Mouse (Mus musculus): Measurements from ENCODE around the gene Khdrbs1.
A peak's percentile ranks its signal among the peaks of the same experiment; 100 is the strongest.

DNA sequence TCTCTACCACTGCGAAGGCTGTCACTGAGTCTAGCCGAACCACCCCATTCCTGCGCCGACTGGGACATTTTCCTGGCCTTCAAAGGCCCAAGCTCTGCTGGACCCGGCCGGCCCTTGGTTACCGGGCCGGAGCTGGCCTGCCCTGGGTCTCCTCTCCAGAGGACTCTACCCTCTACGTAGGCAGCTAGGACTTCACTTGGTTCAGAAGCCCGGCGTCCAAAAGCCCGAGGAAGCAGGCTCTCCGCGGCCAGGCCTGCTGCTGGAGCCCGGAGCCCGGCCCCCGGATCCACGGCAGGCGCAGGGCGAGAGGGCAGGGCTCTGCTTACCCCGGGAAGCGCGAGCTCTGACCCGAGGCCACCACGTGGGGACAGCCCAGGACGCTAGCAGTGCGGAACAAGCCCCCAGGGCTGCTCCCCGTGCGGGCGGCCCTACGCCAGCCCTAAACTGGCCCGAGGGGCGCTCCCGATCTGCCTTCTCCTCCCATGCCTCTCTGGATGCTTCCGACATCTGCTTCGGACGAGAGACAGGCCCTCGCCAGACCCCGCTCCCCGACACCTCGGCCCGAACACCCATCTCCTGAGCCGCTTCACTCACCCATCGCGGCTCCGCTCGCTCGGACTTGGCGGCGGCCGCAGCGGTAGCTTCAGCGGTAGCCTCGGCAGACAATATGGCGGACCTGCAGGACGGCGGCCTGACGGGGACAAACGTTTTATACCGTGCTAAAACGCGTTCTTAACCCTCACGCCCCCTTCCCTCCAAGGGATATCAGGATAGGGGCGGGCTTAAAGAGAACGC, 69.8 kb downstream of the Khdrbs1 start, which contains the start of gene Kpna6:
- TF ChIP-seq CTCF (IDR thresholded peaks at IDR 0.05; ENCODE audit: borderline replicate concordance, extremely low read depth, insufficient read depth, insufficient read length), result no peak
- TF ChIP-seq POLR2A (IDR thresholded peaks at IDR 0.05; ENCODE audit: borderline replicate concordance, extremely low read depth, insufficient read depth, insufficient read length, poor library complexity, severe bottlenecking), result 0 out of 2 replicates have a peak, but pooled peaks have one; percentile 6

All from brain, embryonic 14.5 days (tissue).